In genomic region chr3:83080567-83081055, GRCm38 (mm10) we compare ENCODE assay signal across 8 mouse cellular contexts. TPM values are rescaled to one million over a fixed set of nuclear protein-coding genes. Genes with fewer than 3 reads are reported as not detected.
DNase-seq lines count a peak whose midpoint lies in the region; ATAC-seq and TF ChIP-seq lines count a peak whose summit lies in the region.

No protein-coding gene starts in this region.

- H3K4me1 ChIP-seq in forebrain, embryonic 12.5 days: peaks cover 12% of the 10 kb centered on the region
- no peaks in the 10 kb centered on the region for H3K4me1 ChIP-seq in liver, postnatal 0 days (ENCODE audit: insufficient read depth)
- H3K4me1 ChIP-seq in neural tube, embryonic 11.5 days (ENCODE audit: control insufficient read depth, insufficient read depth, low read length): peaks cover 8% of the 10 kb centered on the region

- ATAC-seq in forebrain, embryonic 12.5 days (ENCODE audit: low FRiP score): peak; percentile 64; the same call in 1 of the 2 replicates
- ATAC-seq in liver, postnatal 0 days: peak; percentile 86
- 0 out of 2 replicates have a peak, but pooled peaks have one; percentile 35 for ATAC-seq in neural tube, embryonic 11.5 days (ENCODE audit: insufficient read depth, low FRiP score, low TSS enrichment)

- H3K4me2 ChIP-seq in forebrain, embryonic 12.5 days: peak overlapping the region; percentile 48
- H3K4me2 ChIP-seq in liver, postnatal 0 days (ENCODE audit: low read depth, low read length): peak overlapping the region; percentile 75
- peak overlapping the region; percentile 46 for H3K4me2 ChIP-seq in neural tube, embryonic 11.5 days (ENCODE audit: low read depth)

- peak overlapping the region; percentile 21 for H3K4me3 ChIP-seq in forebrain, embryonic 12.5 days (replicated peaks)
- peak overlapping the region; percentile 43 for H3K4me3 ChIP-seq in liver, postnatal 0 days (ENCODE audit: low read depth, low read length)
- peak overlapping the region; percentile 10; the same call in 1 of the 2 replicates for H3K4me3 ChIP-seq in neural tube, embryonic 11.5 days (ENCODE audit: low read depth, low read length)

- H3K36me3 ChIP-seq in forebrain, embryonic 12.5 days (replicated peaks): no peaks in the 10 kb centered on the region
- H3K36me3 ChIP-seq in liver, postnatal 0 days (replicated peaks; ENCODE audit: insufficient read depth, low read length): no peaks in the 10 kb centered on the region
- no peaks in the 10 kb centered on the region for H3K36me3 ChIP-seq in neural tube, embryonic 11.5 days (ENCODE audit: control insufficient read depth, insufficient read depth, low read length)

- DNase-seq in MEL-GATA-1-ER (ENCODE audit: extremely low read depth, low read depth): peak; percentile 73
- DNase-seq in c-Kit-positive CD71-negative TER-119-negative erythroid progenitor cells, embryonic 14.5 days (ENCODE audit: low read depth): peak; percentile 62
- DNase-seq in heart, postnatal 36 days: peak; percentile 39 to 56
- DNase-seq in large intestine, adult 2 months (ENCODE audit: low read depth, low spot score): peak; percentile 40
- DNase-seq in liver, postnatal 0 days: peak; percentile 77
- peak; percentile 73 for DNase-seq in neural tube, embryonic 11.5 days (ENCODE audit: low spot score)
- DNase-seq in thymus, postnatal 0 days (ENCODE audit: low spot score): peak; percentile 58

- no peaks in the 10 kb centered on the region for H3K9me3 ChIP-seq in forebrain, embryonic 12.5 days
- no peaks in the 10 kb centered on the region for H3K9me3 ChIP-seq in liver, postnatal 0 days (ENCODE audit: low read length)
- no peaks in the 10 kb centered on the region for H3K9me3 ChIP-seq in neural tube, embryonic 11.5 days (ENCODE audit: control insufficient read depth, low read length)

- 8% methylated on average over 11 of the region's 11 CpGs for WGBS in forebrain, embryonic 12.5 days
- WGBS in large intestine, adult 2 months: 0% methylated on average over 11 of the region's 11 CpGs
- WGBS in liver, postnatal 0 days (ENCODE audit: insufficient replicate concordance): 2% methylated on average over 11 of the region's 11 CpGs
- 7% methylated on average over 11 of the region's 11 CpGs for WGBS in neural tube, embryonic 11.5 days

- TF ChIP-seq CTCF in liver, postnatal 0 days (IDR thresholded peaks at IDR 0.05; ENCODE audit: low read depth): peak; percentile 97

- intact Hi-C loops in heart, postnatal 36 days (cut with DNase I): loop anchor here (2.0 kb wide), 1 partner anchor 78 kb away; no protein-coding TSS in a partner anchor

- 0 out of 2 replicates have a peak, but pooled peaks cover 4% of the 10 kb centered on the region for H3K27me3 ChIP-seq in forebrain, embryonic 12.5 days
- no peaks in the 10 kb centered on the region for H3K27me3 ChIP-seq in liver, postnatal 0 days (ENCODE audit: insufficient read depth, low read length)
- no peaks in the 10 kb centered on the region for H3K27me3 ChIP-seq in neural tube, embryonic 11.5 days (ENCODE audit: control insufficient read depth, insufficient read depth, low read length)

- H3K9ac ChIP-seq in forebrain, embryonic 12.5 days: no peak overlapping the region
- no peak overlapping the region; the same call in 1 of the 2 replicates for H3K9ac ChIP-seq in liver, postnatal 0 days (replicated peaks)
- no peak overlapping the region for H3K9ac ChIP-seq in neural tube, embryonic 11.5 days (ENCODE audit: low read length)

- no peak for TF ChIP-seq EP300 in liver, postnatal 0 days (IDR thresholded peaks at IDR 0.05; ENCODE audit: low read depth)

- no peak overlapping the region for H3K27ac ChIP-seq in forebrain, embryonic 12.5 days
- peak overlapping the region; percentile 22; the same call in 1 of the 2 replicates for H3K27ac ChIP-seq in liver, postnatal 0 days (ENCODE audit: low read depth)
- H3K27ac ChIP-seq in neural tube, embryonic 11.5 days (ENCODE audit: low read depth, low read length): no peak overlapping the region

RNA-seq across cellular contexts. Expression of gene Plrg1, which starts 25.3 kb away (rescaled TPM):
- polyA plus RNA-seq in forebrain, embryonic 12.5 days (2016; fragmentation: Nextera tagmentation; extraction: Ambion mirVana): 115 and 118 TPM in 2 replicates
- 10 to 100 TPM; 27.7 to 28.4 TPM for total RNA-seq in heart, postnatal 36 days (2021)
- polyA plus RNA-seq in large intestine, adult 2 months (2012; rRNA removed): 33.4 and 34.6 TPM in 2 replicates
- polyA plus RNA-seq in liver, postnatal 0 days (2015; fragmentation: Nextera tagmentation; extraction: Ambion mirVana): 29.6 and 29.9 TPM in 2 replicates
- 141 and 149 TPM in 2 replicates for polyA plus RNA-seq in neural tube, embryonic 11.5 days (2014; fragmentation: Nextera tagmentation; extraction: Ambion mirVana)
- 94.0 and 96.4 TPM in 2 replicates for polyA plus RNA-seq in thymus, postnatal 0 days (2015; fragmentation: Nextera tagmentation; extraction: Ambion mirVana)

RNA-seq across cellular contexts. Expression of gene Fgb, which starts 30.9 kb away (rescaled TPM):
- polyA plus RNA-seq in forebrain, embryonic 12.5 days (2016; fragmentation: Nextera tagmentation; extraction: Ambion mirVana): not detected in 2 replicates
- not detected for total RNA-seq in heart, postnatal 36 days (2021)
- polyA plus RNA-seq in large intestine, adult 2 months (2012; rRNA removed): 0.07 TPM in 1 of 2 replicates, not detected in the other
- polyA plus RNA-seq in liver, postnatal 0 days (2015; fragmentation: Nextera tagmentation; extraction: Ambion mirVana): 2,723 and 3,190 TPM in 2 replicates
- polyA plus RNA-seq in neural tube, embryonic 11.5 days (2014; fragmentation: Nextera tagmentation; extraction: Ambion mirVana): 0.08 and 0.16 TPM in 2 replicates
- polyA plus RNA-seq in thymus, postnatal 0 days (2015; fragmentation: Nextera tagmentation; extraction: Ambion mirVana): 0.17 and 0.20 TPM in 2 replicates

RNA-seq across cellular contexts. Expression of gene Dchs2, which starts 47.1 kb away (rescaled TPM):
- 0.12 and 0.15 TPM in 2 replicates for polyA plus RNA-seq in forebrain, embryonic 12.5 days (2016; fragmentation: Nextera tagmentation; extraction: Ambion mirVana)
- under 1 TPM; 0.54 to 0.75 TPM for total RNA-seq in heart, postnatal 36 days (2021)
- 0.01 and 0.07 TPM in 2 replicates for polyA plus RNA-seq in large intestine, adult 2 months (2012; rRNA removed)
- polyA plus RNA-seq in liver, postnatal 0 days (2015; fragmentation: Nextera tagmentation; extraction: Ambion mirVana): 0.02 TPM in 2 replicates
- 1.1 and 1.2 TPM in 2 replicates for polyA plus RNA-seq in neural tube, embryonic 11.5 days (2014; fragmentation: Nextera tagmentation; extraction: Ambion mirVana)
- polyA plus RNA-seq in thymus, postnatal 0 days (2015; fragmentation: Nextera tagmentation; extraction: Ambion mirVana): 0.08 and 0.12 TPM in 2 replicates

RNA-seq across cellular contexts. Expression of gene Fga, which starts 54.7 kb away (rescaled TPM):
- polyA plus RNA-seq in forebrain, embryonic 12.5 days (2016; fragmentation: Nextera tagmentation; extraction: Ambion mirVana): not detected in 2 replicates
- total RNA-seq in heart, postnatal 36 days (2021): not detected
- polyA plus RNA-seq in large intestine, adult 2 months (2012; rRNA removed): 0.02 and 0.04 TPM in 2 replicates
- 4,366 and 4,944 TPM in 2 replicates for polyA plus RNA-seq in liver, postnatal 0 days (2015; fragmentation: Nextera tagmentation; extraction: Ambion mirVana)
- 0.14 TPM in 1 of 2 replicates, not detected in the other for polyA plus RNA-seq in neural tube, embryonic 11.5 days (2014; fragmentation: Nextera tagmentation; extraction: Ambion mirVana)
- 0.25 and 0.35 TPM in 2 replicates for polyA plus RNA-seq in thymus, postnatal 0 days (2015; fragmentation: Nextera tagmentation; extraction: Ambion mirVana)

Comparison
In these comparisons a context has a peak if more than half of its experiments do, and no peak if none do; other contexts are left out.
1. ATAC-seq: peak in every context shown above with its lines; median percentile 86 in liver, postnatal 0 days; 64 in forebrain, embryonic 12.5 days; 35 in neural tube, embryonic 11.5 days.
2. RNA of gene Fgb, which starts 30.9 kb away (polyA plus RNA-seq): 2,723 to 3,190 TPM in liver, postnatal 0 days; 0.17 to 0.20 TPM in thymus, postnatal 0 days, 0.08 to 0.16 TPM in neural tube, embryonic 11.5 days, 0.07 TPM in large intestine, adult 2 months and not detected in forebrain, embryonic 12.5 days; every median in the first group is over 1,000 times any median in the second.
3. Peak in every context shown above with its lines, with median percentiles within 50 percentile points of each other: DNase-seq, H3K4me2 ChIP-seq and H3K4me3 ChIP-seq.